Mouse (Mus musculus): ENCODE results near the gene Eomes. TPM values are rescaled to one million over a fixed set of nuclear protein-coding genes. Genes with fewer than 3 reads are reported as not detected.

Eomes gene
- polyA plus RNA-seq, 1 experiment from 2014 or later = 0.06 TPM

DNA sequence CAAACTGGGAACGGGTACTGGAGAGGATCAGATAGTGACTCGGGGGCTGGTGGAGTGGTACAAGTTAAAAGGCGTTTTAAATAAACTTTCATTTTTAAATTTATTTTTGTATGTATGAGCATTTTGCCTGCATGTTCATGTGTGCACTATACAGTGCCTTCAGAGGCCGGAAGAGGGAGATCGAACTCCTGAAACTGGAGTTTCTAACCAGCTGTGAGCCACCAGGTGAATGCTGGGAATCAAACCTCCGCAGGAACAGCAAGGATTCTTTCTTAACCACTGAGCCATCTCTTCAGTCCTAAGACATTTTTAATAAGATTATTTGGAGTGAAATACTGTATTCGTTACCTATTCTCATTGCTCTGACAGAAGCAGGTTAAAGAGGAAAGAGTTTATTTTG lies 20.0 kb downstream of the Eomes start:
- Histone ChIP-seq H3K27me3 (replicated peaks; ENCODE audit: insufficient read depth, low read length) (no peaks in the 10 kb centered on the region), H3K4me2 (replicated peaks; ENCODE audit: low read depth, low read length) (no peak overlapping the region), H3K4me1 (ENCODE audit: insufficient read depth, low read depth, low read length) (no peaks in the 10 kb centered on the region), H3K27ac (ENCODE audit: low read length) (no peak overlapping the region), H3K4me3 (ENCODE audit: low read depth, low read length) (no peak overlapping the region), H3K36me3 (ENCODE audit: insufficient read depth, low read length) (no peaks in the 10 kb centered on the region), H3K9ac (replicated peaks; ENCODE audit: low read depth) (no peak overlapping the region), H3K9me3 (ENCODE audit: low read length) (no peaks in the 10 kb centered on the region)
- TF ChIP-seq CTCF (IDR thresholded peaks at IDR 0.05) (no peak), EP300 (IDR thresholded peaks at IDR 0.05) (no peak)
- ATAC-seq = no peak
- no peak for DNase-seq (ENCODE audit: low spot score)
- 57% methylated on average over 7 of the region's 7 CpGs for WGBS

GRCm38 (mm10) chr9:118500963-118501362 lies 23.0 kb downstream of the Eomes start:
- no peak for ATAC-seq
- Histone ChIP-seq H3K9me3 (ENCODE audit: low read length) (no peaks in the 10 kb centered on the region), H3K27me3 (replicated peaks; ENCODE audit: insufficient read depth, low read length) (no peaks in the 10 kb centered on the region), H3K4me1 (ENCODE audit: insufficient read depth, low read depth, low read length) (no peaks in the 10 kb centered on the region), H3K27ac (ENCODE audit: low read length) (no peak overlapping the region), H3K36me3 (ENCODE audit: insufficient read depth, low read length) (no peaks in the 10 kb centered on the region), H3K4me2 (replicated peaks; ENCODE audit: low read depth, low read length) (no peak overlapping the region), H3K4me3 (ENCODE audit: low read depth, low read length) (no peak overlapping the region), H3K9ac (replicated peaks; ENCODE audit: low read depth) (no peak overlapping the region)
- 72% methylated on average over 6 of the region's 6 CpGs for WGBS
- TF ChIP-seq CTCF (IDR thresholded peaks at IDR 0.05) = no peak
- no peak for TF ChIP-seq EP300 (IDR thresholded peaks at IDR 0.05)
- DNase-seq (ENCODE audit: low spot score) = no peak

DNA sequence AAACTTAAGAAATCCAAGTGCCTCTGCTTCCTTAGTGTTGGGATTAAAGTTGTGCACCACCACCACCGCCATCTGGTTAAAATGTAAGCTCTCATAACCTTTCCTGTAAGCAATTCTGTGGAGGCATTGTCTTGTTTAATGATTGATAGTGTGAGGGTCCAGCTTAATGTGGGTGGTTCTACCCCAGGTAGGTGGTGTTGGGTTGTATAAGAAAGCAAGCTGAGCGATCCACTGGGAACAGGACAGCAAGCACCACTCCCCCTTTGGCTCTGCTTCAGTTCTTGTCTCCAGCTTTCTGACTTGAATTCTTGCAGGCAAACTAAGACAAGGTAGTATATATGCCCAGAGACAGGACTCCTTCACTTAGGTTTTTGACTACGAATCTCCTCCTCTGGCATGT lies 26.6 kb downstream of the Eomes start:
- DNase-seq (ENCODE audit: low spot score) = no peak
- ATAC-seq = no peak
- Histone ChIP-seq H3K27ac (ENCODE audit: low read length) (no peak overlapping the region), H3K9me3 (ENCODE audit: low read length) (no peaks in the 10 kb centered on the region), H3K4me3 (ENCODE audit: low read depth, low read length) (no peak overlapping the region), H3K4me2 (replicated peaks; ENCODE audit: low read depth, low read length) (no peak overlapping the region), H3K27me3 (replicated peaks; ENCODE audit: insufficient read depth, low read length) (no peaks in the 10 kb centered on the region), H3K9ac (replicated peaks; ENCODE audit: low read depth) (no peak overlapping the region), H3K4me1 (ENCODE audit: insufficient read depth, low read depth, low read length) (peaks cover 10% of the 10 kb centered on the region; the same call in 1 of the 2 replicates), H3K36me3 (ENCODE audit: insufficient read depth, low read length) (no peaks in the 10 kb centered on the region)
- WGBS = 81% methylated on average over 3 of the region's 3 CpGs
- TF ChIP-seq CTCF (IDR thresholded peaks at IDR 0.05) = no peak
- no peak for TF ChIP-seq EP300 (IDR thresholded peaks at IDR 0.05)

- Histone ChIP-seq H3K4me3 (ENCODE audit: low read depth, low read length) (peak within 1 kb of the TSS; percentile 90), H3K27ac (ENCODE audit: low read length) (peak within 1 kb of the TSS; percentile 66), H3K4me2 (replicated peaks; ENCODE audit: low read depth, low read length) (peak within 1 kb of the TSS; percentile 93), H3K36me3 (ENCODE audit: insufficient read depth, low read length) (no peaks in the 10 kb centered on the region), H3K9me3 (ENCODE audit: low read length) (no peaks in the 10 kb centered on the region), H3K4me1 (ENCODE audit: insufficient read depth, low read depth, low read length) (peaks cover 10% of the 10 kb centered on the region; the same call in 1 of the 2 replicates), H3K9ac (replicated peaks; ENCODE audit: low read depth) (peak within 1 kb of the TSS; percentile 68), H3K27me3 (replicated peaks; ENCODE audit: insufficient read depth, low read length) (no peaks in the 10 kb centered on the region)
- TF ChIP-seq EP300 (IDR thresholded peaks at IDR 0.05) (no peak), CTCF (IDR thresholded peaks at IDR 0.05) (no peak)
- ATAC-seq (peak; percentile 91), DNase-seq (ENCODE audit: low spot score) (peak; percentile 90)
- under 1% methylated on average over 38 of the region's 43 CpGs for WGBS
Measured at GRCm38 (mm10) chr9:118506020-118506403, 28.0 kb downstream of the Eomes start, which contains the start of gene Golga4. Gene Golga4 (plus strand): TSS chr9:118506267.

DNA sequence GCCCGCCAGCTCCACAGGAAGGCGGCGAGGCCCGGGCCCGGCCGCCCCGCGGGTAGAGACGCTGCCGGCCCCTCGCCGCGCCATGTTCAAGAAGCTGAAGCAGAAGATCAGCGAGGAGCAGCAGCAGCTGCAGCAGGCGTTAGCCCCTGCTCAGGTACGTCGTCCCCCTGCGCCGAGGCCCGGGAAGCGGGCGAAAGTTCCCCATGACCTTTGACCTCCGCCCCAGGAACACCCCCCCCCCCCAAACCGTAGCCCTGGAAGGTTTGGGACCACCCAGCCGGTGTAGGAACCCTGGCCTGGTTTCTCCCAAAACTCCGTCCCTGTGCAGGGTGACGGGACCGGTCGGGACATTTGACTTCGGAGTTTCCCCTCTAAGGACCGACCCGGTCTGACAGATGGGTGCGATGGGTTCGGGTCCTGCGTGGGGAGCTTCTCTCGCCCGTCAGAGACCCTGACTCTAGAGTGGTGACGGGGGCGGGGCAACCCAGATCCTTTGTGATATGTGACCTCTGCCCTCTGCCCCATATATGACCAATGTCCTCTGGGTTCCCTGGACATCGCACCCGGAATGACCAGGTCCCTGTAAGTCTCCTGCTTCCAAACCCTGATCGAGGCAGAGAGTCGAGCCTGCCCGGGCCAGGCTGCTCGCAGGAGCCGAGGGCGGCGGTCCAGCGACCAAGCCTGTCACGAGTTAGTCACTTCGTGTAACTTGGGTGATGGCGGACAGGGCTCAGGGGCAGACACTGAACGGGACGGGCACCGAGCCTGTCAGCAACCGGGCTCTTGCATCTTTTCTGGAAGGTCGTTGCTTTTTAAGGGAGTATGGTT lies 28.6 kb downstream of the Eomes start:
- Histone ChIP-seq H3K9me3 (ENCODE audit: low read length) (no peaks in the 10 kb centered on the region), H3K4me3 (ENCODE audit: low read depth, low read length) (peak overlapping the region; percentile 90), H3K4me2 (replicated peaks; ENCODE audit: low read depth, low read length) (peak overlapping the region; percentile 93), H3K27me3 (replicated peaks; ENCODE audit: insufficient read depth, low read length) (no peaks in the 10 kb centered on the region), H3K9ac (replicated peaks; ENCODE audit: low read depth) (peak overlapping the region; percentile 68), H3K27ac (ENCODE audit: low read length) (peak overlapping the region; percentile 66), H3K4me1 (ENCODE audit: insufficient read depth, low read depth, low read length) (peaks cover 10% of the 10 kb centered on the region; the same call in 1 of the 2 replicates), H3K36me3 (ENCODE audit: insufficient read depth, low read length) (no peaks in the 10 kb centered on the region)
- peak; percentile 35 for DNase-seq (ENCODE audit: low spot score)
- WGBS = under 1% methylated on average over 55 of the region's 57 CpGs
- TF ChIP-seq CTCF (IDR thresholded peaks at IDR 0.05) (no peak), EP300 (IDR thresholded peaks at IDR 0.05) (no peak)
- ATAC-seq = peak; percentile 56

DNA sequence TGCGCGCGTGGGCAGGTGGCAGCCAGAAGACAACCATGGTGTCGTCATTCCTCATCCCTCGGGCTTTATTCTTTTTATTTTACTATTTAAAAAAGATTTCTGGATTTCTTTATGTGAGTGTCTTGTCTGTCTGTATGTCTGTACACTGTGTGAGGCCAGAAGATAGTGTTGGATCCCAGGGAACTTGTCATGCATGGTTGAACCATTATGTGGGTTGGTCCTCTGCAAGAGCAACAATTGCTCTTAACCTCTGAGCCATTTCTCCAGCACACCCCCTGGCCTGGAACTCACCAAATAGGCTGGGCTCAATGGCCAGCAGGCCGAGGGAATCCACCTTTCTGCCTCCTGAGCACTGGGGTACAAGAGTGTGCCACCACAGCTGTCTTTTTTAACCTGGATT lies 29.5 kb downstream of the Eomes start:
- H3K4me2 ChIP-seq (replicated peaks; ENCODE audit: low read depth, low read length) = peak overlapping the region; percentile 93; the same call in 1 of the 2 replicates
- peaks cover 10% of the 10 kb centered on the region; the same call in 1 of the 2 replicates for H3K4me1 ChIP-seq (ENCODE audit: insufficient read depth, low read depth, low read length)
- no peaks in the 10 kb centered on the region for H3K36me3 ChIP-seq (ENCODE audit: insufficient read depth, low read length)
- H3K4me3 ChIP-seq (ENCODE audit: low read depth, low read length) = no peak overlapping the region
- no peak overlapping the region for H3K27ac ChIP-seq (ENCODE audit: low read length)
- WGBS = 83% methylated on average over 6 of the region's 6 CpGs
- ATAC-seq = no peak
- no peak for DNase-seq (ENCODE audit: low spot score)
- no peaks in the 10 kb centered on the region for H3K9me3 ChIP-seq (ENCODE audit: low read length)
- TF ChIP-seq CTCF (IDR thresholded peaks at IDR 0.05) (no peak), EP300 (IDR thresholded peaks at IDR 0.05) (no peak)
- H3K9ac ChIP-seq (replicated peaks; ENCODE audit: low read depth) = no peak overlapping the region
- H3K27me3 ChIP-seq (replicated peaks; ENCODE audit: insufficient read depth, low read length) = no peaks in the 10 kb centered on the region

All from lung, postnatal 0 days (tissue).